In genomic region chr5:123149451-123150400, GRCm38 (mm10) we compare ENCODE assay signal across 9 mouse cellular contexts. TPM values are rescaled to one million over a fixed set of nuclear protein-coding genes. Genes with fewer than 3 reads are reported as not detected.
DNase-seq lines count a peak whose midpoint lies in the region; ATAC-seq and TF ChIP-seq lines count a peak whose summit lies in the region.
"Had no signal": no experiment of that assay in that cellular context is flagged by ENCODE, and none has a peak within 500 bp of the region (broad histone marks: within the 10 kb centered on the region; RNA-seq: fewer than 3 reads in every experiment).

No protein-coding gene starts in this region.

- in situ Hi-C loops in CH12.LX (cut with MboI; ENCODE audit: low pct_ligation_motif_present, low pct_unique_long_range_greater_than_20kb, low sequenced_read_pairs), result no loop called here

- no peaks in the 10 kb centered on the region for H3K9me3 ChIP-seq in CH12.LX (replicated peaks; ENCODE audit: low read length)
- no peaks in the 10 kb centered on the region for H3K9me3 ChIP-seq in forebrain, embryonic 11.5 days (ENCODE audit: control insufficient read depth, low read length)
- H3K9me3 ChIP-seq in heart, embryonic 16.5 days (replicated peaks; ENCODE audit: control insufficient read depth, low read length), result no peaks in the 10 kb centered on the region
- no peaks in the 10 kb centered on the region for H3K9me3 ChIP-seq in liver, embryonic 14.5 days (ENCODE audit: control insufficient read depth, low read length)
- H3K9me3 ChIP-seq in stomach, embryonic 15.5 days, result no peaks in the 10 kb centered on the region

- H3K79me2 ChIP-seq in CH12.LX (replicated peaks; ENCODE audit: control insufficient read depth, extremely low read depth, insufficient read depth, poor library complexity, severe bottlenecking), result peaks cover 46% of the 10 kb centered on the region

- H3K4me1 ChIP-seq in CH12.LX (ENCODE audit: control insufficient read depth in 1 of 2, insufficient read depth in 2 of 2), result peaks cover 9 to 64% of the 10 kb centered on the region in 2 experiments
- peaks cover 16% of the 10 kb centered on the region for H3K4me1 ChIP-seq in forebrain, embryonic 11.5 days (replicated peaks; ENCODE audit: control insufficient read depth, insufficient read depth, low read length)
- H3K4me1 ChIP-seq in heart, embryonic 16.5 days (ENCODE audit: control insufficient read depth, insufficient read depth, low read length), result peaks cover 38% of the 10 kb centered on the region
- peaks cover 18 to 31% of the 10 kb centered on the region in 2 experiments for H3K4me1 ChIP-seq in liver, embryonic 14.5 days (replicated peaks; ENCODE audit: control insufficient read depth in 2 of 2, insufficient read depth in 2 of 2, low read length in 1 of 2)
- peaks cover 48% of the 10 kb centered on the region for H3K4me1 ChIP-seq in stomach, embryonic 15.5 days

- peak overlapping the region; percentile 54 for H3K4me2 ChIP-seq in CH12.LX (ENCODE audit: insufficient read depth, low read depth, poor library complexity, severe bottlenecking)
- peak overlapping the region; percentile 43 for H3K4me2 ChIP-seq in forebrain, embryonic 11.5 days (ENCODE audit: low read depth, low read length, severe bottlenecking)
- peak overlapping the region; percentile 57 for H3K4me2 ChIP-seq in heart, embryonic 16.5 days (ENCODE audit: low read depth, low read length)
- H3K4me2 ChIP-seq in liver, embryonic 14.5 days (ENCODE audit: low read depth), result peak overlapping the region; percentile 88
- peak overlapping the region; percentile 55 for H3K4me2 ChIP-seq in stomach, embryonic 15.5 days

- peaks cover 57 to 80% of the 10 kb centered on the region in 2 experiments for H3K36me3 ChIP-seq in CH12.LX (replicated peaks in 1 of 2; ENCODE audit: control insufficient read depth in 1 of 2, insufficient read depth in 1 of 2, low read length in 1 of 2)
- H3K36me3 ChIP-seq in forebrain, embryonic 11.5 days (ENCODE audit: control insufficient read depth, insufficient read depth, low read length), result peaks cover 16% of the 10 kb centered on the region; the same call in 1 of the 2 replicates
- peaks cover 46% of the 10 kb centered on the region for H3K36me3 ChIP-seq in heart, embryonic 16.5 days (ENCODE audit: control insufficient read depth, insufficient read depth)
- H3K36me3 ChIP-seq in liver, embryonic 14.5 days (replicated peaks; ENCODE audit: control insufficient read depth, insufficient read depth, low read depth), result peaks cover 71% of the 10 kb centered on the region
- peaks cover 48% of the 10 kb centered on the region for H3K36me3 ChIP-seq in stomach, embryonic 15.5 days

- TF ChIP-seq CTCF in CH12.LX (conservative IDR thresholded peaks at IDR 0.05 in 1 of 2, IDR thresholded peaks at IDR 0.05 in 1 of 2; ENCODE audit: low read depth in 2 of 2, low read length in 2 of 2), result peak; percentile 78 to 90
- TF ChIP-seq CTCF in liver, embryonic 14.5 days (IDR thresholded peaks at IDR 0.05; ENCODE audit: low read depth), result peak; percentile 97

- peak overlapping the region; percentile 8; the same call in 1 of the 2 replicates for H3K9ac ChIP-seq in CH12.LX (ENCODE audit: insufficient read depth, low read depth)
- no peak overlapping the region for H3K9ac ChIP-seq in forebrain, embryonic 11.5 days (ENCODE audit: low read length)
- peak overlapping the region; percentile 63 for H3K9ac ChIP-seq in heart, embryonic 16.5 days (ENCODE audit: low read length)
- peak overlapping the region; percentile 59 for H3K9ac ChIP-seq in liver, embryonic 14.5 days (replicated peaks)
- H3K9ac ChIP-seq in stomach, embryonic 15.5 days, result no peak overlapping the region

- peak overlapping the region; percentile 75 for H3K27ac ChIP-seq in CH12.LX (ENCODE audit: insufficient read depth, low read depth)
- H3K27ac ChIP-seq in forebrain, embryonic 11.5 days (ENCODE audit: low read depth, low read length), result no peak overlapping the region
- peak overlapping the region; percentile 43 for H3K27ac ChIP-seq in heart, embryonic 16.5 days (ENCODE audit: low read length)
- H3K27ac ChIP-seq in liver, embryonic 14.5 days, result peak overlapping the region; percentile 56
- peak overlapping the region; percentile 36 for H3K27ac ChIP-seq in stomach, embryonic 15.5 days

- ATAC-seq in forebrain, embryonic 11.5 days (replicated peaks; ENCODE audit: low FRiP score), result peak; percentile 86
- ATAC-seq in heart, embryonic 16.5 days (replicated peaks; ENCODE audit: extremely low read depth, insufficient read depth, low FRiP score), result peak; percentile 75
- peak; percentile 83 for ATAC-seq in liver, embryonic 14.5 days (ENCODE audit: insufficient read depth)
- peak; percentile 80 for ATAC-seq in stomach, embryonic 15.5 days (ENCODE audit: insufficient read depth, low FRiP score, low read depth)

- WGBS in forebrain, embryonic 11.5 days, result 13% methylated on average over 19 of the region's 19 CpGs
- WGBS in heart, embryonic 16.5 days, result 6% methylated on average over 19 of the region's 19 CpGs
- WGBS in liver, embryonic 14.5 days (ENCODE audit: insufficient replicate concordance), result 6% methylated on average over 19 of the region's 19 CpGs
- WGBS in stomach, embryonic 15.5 days, result 4% methylated on average over 19 of the region's 19 CpGs

- TF ChIP-seq RAD21 in CH12.LX (IDR thresholded peaks at IDR 0.05; ENCODE audit: low read depth, low read length), result peak; percentile 70

- peak; percentile 84 for DNase-seq in CH12.LX (ENCODE audit: extremely low read depth)
- DNase-seq in c-Kit-positive CD71-positive TER-119-negative erythroid progenitor cells, embryonic 14.5 days (ENCODE audit: low read depth), result peak; percentile 78
- peak; percentile 95 for DNase-seq in forebrain, embryonic 11.5 days (ENCODE audit: low spot score)
- DNase-seq in kidney, postnatal 25 days, result peak; percentile 91 to 94
- peak; percentile 72 to 82 (median 73) for DNase-seq in liver, embryonic 14.5 days (ENCODE audit: low read depth in 3 of 3, low spot score in 3 of 3)
- peak; percentile 86 to 91 for DNase-seq in natural killer cell, adult 2 months (ENCODE audit: low spot score in 2 of 2)

- peak overlapping the region; percentile 58 to 72 (median 60) for H3K4me3 ChIP-seq in CH12.LX (replicated peaks in 1 of 3; ENCODE audit: low read depth in 2 of 3, low read length in 2 of 3, poor library complexity in 1 of 3)
- peak overlapping the region; percentile 19 for H3K4me3 ChIP-seq in forebrain, embryonic 11.5 days (ENCODE audit: low read depth, low read length)
- H3K4me3 ChIP-seq in heart, embryonic 16.5 days (ENCODE audit: low read length), result peak overlapping the region; percentile 38
- peak overlapping the region; percentile 55 to 71 for H3K4me3 ChIP-seq in liver, embryonic 14.5 days (ENCODE audit: insufficient read depth in 1 of 2, low read depth in 2 of 2, low read length in 2 of 2)
- peak overlapping the region; percentile 33 for H3K4me3 ChIP-seq in stomach, embryonic 15.5 days (replicated peaks)

- dilution Hi-C loops in CH12.LX (cut with MboI; ENCODE audit: extremely low pct_ligation_motif_present, extremely low pct_unique_long_range_greater_than_20kb, low sequenced_read_pairs), result no loop called here

- TF ChIP-seq EP300 in CH12.LX (IDR thresholded peaks at IDR 0.05; ENCODE audit: low read length), result no peak
- TF ChIP-seq EP300 in liver, embryonic 14.5 days (IDR thresholded peaks at IDR 0.05; ENCODE audit: low read depth), result peak; percentile 62

- peak; percentile 45 for TF ChIP-seq POLR2A in CH12.LX (IDR thresholded peaks at IDR 0.05; ENCODE audit: low read depth, low read length)

- H3K27me3 ChIP-seq in CH12.LX (replicated peaks), result no peaks in the 10 kb centered on the region
- H3K27me3 ChIP-seq in forebrain, embryonic 11.5 days (ENCODE audit: control insufficient read depth, insufficient read depth, low read length), result no peaks in the 10 kb centered on the region
- no peaks in the 10 kb centered on the region for H3K27me3 ChIP-seq in heart, embryonic 16.5 days (ENCODE audit: control insufficient read depth, insufficient read depth, low read length)
- no peaks in the 10 kb centered on the region for H3K27me3 ChIP-seq in liver, embryonic 14.5 days (ENCODE audit: control insufficient read depth, insufficient read depth, low read length)
- no peaks in the 10 kb centered on the region for H3K27me3 ChIP-seq in stomach, embryonic 15.5 days (replicated peaks)

RNA-seq across cellular contexts. Expression of gene Setd1b, which starts 7.7 kb away (rescaled TPM):
- total RNA-seq in CH12.LX (2012; rRNA removed) (2.3 and 2.6 TPM in 2 replicates), CH12.LX (2014; rRNA removed) (0.50 and 0.70 TPM in 2 replicates)
- 8.0 and 9.1 TPM in 2 replicates for polyA plus RNA-seq in CH12.LX (2012; ENCODE audit: insufficient read length, low read depth)
- polyA plus RNA-seq in forebrain, embryonic 11.5 days (2014; fragmentation: Nextera tagmentation; extraction: Ambion mirVana), result 13.9 and 15.0 TPM in 2 replicates
- polyA plus RNA-seq in heart, embryonic 16.5 days (2015; fragmentation: Nextera tagmentation; extraction: Ambion mirVana), result 6.0 and 6.5 TPM in 2 replicates
- 2.3 and 2.7 TPM in 2 replicates for polyA plus RNA-seq in liver, embryonic 14.5 days (2012; rRNA removed)
- 3.3 and 4.3 TPM in 2 replicates for polyA plus RNA-seq in liver, embryonic 14.5 days (2014; fragmentation: Nextera tagmentation; extraction: Ambion mirVana)
- polyA plus RNA-seq in stomach, embryonic 15.5 days (2015; fragmentation: Nextera tagmentation; extraction: Ambion mirVana), result 9.4 and 9.6 TPM in 2 replicates

RNA-seq across cellular contexts. Expression of gene Rhof, which starts 17.2 kb away (rescaled TPM):
- 46.5 and 56.9 TPM in 2 replicates for total RNA-seq in CH12.LX (2012; rRNA removed)
- 32.6 and 33.6 TPM in 2 replicates for total RNA-seq in CH12.LX (2014; rRNA removed)
- 38.2 and 45.4 TPM in 2 replicates for polyA plus RNA-seq in CH12.LX (2012; ENCODE audit: insufficient read length, low read depth)
- 1.2 and 1.9 TPM in 2 replicates for polyA plus RNA-seq in forebrain, embryonic 11.5 days (2014; fragmentation: Nextera tagmentation; extraction: Ambion mirVana)
- 2.2 and 2.4 TPM in 2 replicates for polyA plus RNA-seq in heart, embryonic 16.5 days (2015; fragmentation: Nextera tagmentation; extraction: Ambion mirVana)
- polyA plus RNA-seq in liver, embryonic 14.5 days (2012; rRNA removed), result 1.8 and 2.1 TPM in 2 replicates
- 2.5 and 2.6 TPM in 2 replicates for polyA plus RNA-seq in liver, embryonic 14.5 days (2014; fragmentation: Nextera tagmentation; extraction: Ambion mirVana)
- polyA plus RNA-seq in stomach, embryonic 15.5 days (2015; fragmentation: Nextera tagmentation; extraction: Ambion mirVana), result 1.9 and 2.3 TPM in 2 replicates

RNA-seq across cellular contexts. Expression of gene Psmd9, which starts 19.5 kb away (rescaled TPM):
- 35.5 and 37.9 TPM in 2 replicates for total RNA-seq in CH12.LX (2012; rRNA removed)
- 28.6 and 30.8 TPM in 2 replicates for total RNA-seq in CH12.LX (2014; rRNA removed)
- polyA plus RNA-seq in CH12.LX (2012; ENCODE audit: insufficient read length, low read depth), result 38.0 and 46.2 TPM in 2 replicates
- polyA plus RNA-seq in forebrain, embryonic 11.5 days (2014; fragmentation: Nextera tagmentation; extraction: Ambion mirVana), result 68.5 and 77.8 TPM in 2 replicates
- polyA plus RNA-seq in heart, embryonic 16.5 days (2015; fragmentation: Nextera tagmentation; extraction: Ambion mirVana), result 60.0 and 63.8 TPM in 2 replicates
- polyA plus RNA-seq in liver, embryonic 14.5 days (2012; rRNA removed), result 17.4 and 26.6 TPM in 2 replicates
- 51.4 and 55.1 TPM in 2 replicates for polyA plus RNA-seq in liver, embryonic 14.5 days (2014; fragmentation: Nextera tagmentation; extraction: Ambion mirVana)
- 67.6 and 76.0 TPM in 2 replicates for polyA plus RNA-seq in stomach, embryonic 15.5 days (2015; fragmentation: Nextera tagmentation; extraction: Ambion mirVana)

RNA-seq across cellular contexts. Expression of gene Hpd, which starts 32.8 kb away (rescaled TPM):
- not detected in 2 replicates for total RNA-seq in CH12.LX (2012; rRNA removed)
- 0.20 TPM in 1 of 2 replicates, not detected in the other for total RNA-seq in CH12.LX (2014; rRNA removed)
- polyA plus RNA-seq in CH12.LX (2012; ENCODE audit: insufficient read length, low read depth), result not detected in 2 replicates
- not detected in 2 replicates for polyA plus RNA-seq in forebrain, embryonic 11.5 days (2014; fragmentation: Nextera tagmentation; extraction: Ambion mirVana)
- polyA plus RNA-seq in heart, embryonic 16.5 days (2015; fragmentation: Nextera tagmentation; extraction: Ambion mirVana), result 0.20 and 0.46 TPM in 2 replicates
- 28.7 and 29.2 TPM in 2 replicates for polyA plus RNA-seq in liver, embryonic 14.5 days (2012; rRNA removed)
- polyA plus RNA-seq in liver, embryonic 14.5 days (2014; fragmentation: Nextera tagmentation; extraction: Ambion mirVana), result 26.7 and 37.0 TPM in 2 replicates
- polyA plus RNA-seq in stomach, embryonic 15.5 days (2015; fragmentation: Nextera tagmentation; extraction: Ambion mirVana), result 2.2 and 5.3 TPM in 2 replicates
- polyA plus RNA-seq: frontal cortex, adult 2 months had no signal

Comparison
In these comparisons a context has a peak if more than half of its experiments do, and no peak if none do; other contexts are left out.
1. H3K9ac ChIP-seq: peak in CH12.LX (single experiment), heart, embryonic 16.5 days (single experiment) and liver, embryonic 14.5 days (single experiment); none in forebrain, embryonic 11.5 days (single experiment) and stomach, embryonic 15.5 days (single experiment).
2. RNA of gene Rhof, which starts 17.2 kb away (polyA plus RNA-seq): 38.2 to 45.4 TPM in CH12.LX; 1.8 to 2.6 TPM in liver, embryonic 14.5 days, 2.2 to 2.4 TPM in heart, embryonic 16.5 days, 1.9 to 2.3 TPM in stomach, embryonic 15.5 days and 1.2 to 1.9 TPM in forebrain, embryonic 11.5 days; every median in the first group is over 10 times any median in the second.
3. Peak in every context shown above with its lines, with median percentiles within 50 percentile points of each other: DNase-seq, H3K4me2 ChIP-seq, H3K4me3 ChIP-seq and ATAC-seq.